Mouse (Mus musculus) heart, adult 2 months (tissue): Measurements from ENCODE around the gene Abca8b. TPM values are rescaled to one million over a fixed set of nuclear protein-coding genes. Genes with fewer than 3 reads are reported as not detected.

Experiments
- DNase-seq, 2 experiments: peaks; one replicate each; pipeline ENCODE4 v3.0.0; 2021
- H3K27ac ChIP-seq: fragments of 200-600 bp; 2 replicates; pipeline ENCODE4 v1.8.1; 2022
- H3K27me3 ChIP-seq: fragments of 200-500 bp; 2 replicates; pipeline ENCODE4 v1.6.1; 2012; ENCODE audit warnings: mild to moderate bottlenecking, low read length, inconsistent platforms, mixed read lengths; ENCODE audit not compliant: control insufficient read depth, insufficient read depth
- H3K36me3 ChIP-seq: fragments of 200-500 bp; 2 replicates; pipeline ENCODE4 v1.6.1; 2012; ENCODE audit warnings: low read length, inconsistent platforms; ENCODE audit not compliant: control insufficient read depth, insufficient read depth
- H3K4me1 ChIP-seq: fragments of 200-500 bp; 2 replicates; pipeline ENCODE4 v1.6.1; 2011; ENCODE audit warnings: low read length; ENCODE audit not compliant: control insufficient read depth, insufficient read depth
- H3K4me3 ChIP-seq: fragments of 200-600 bp; 2 replicates; pipeline ENCODE4 v1.8.1; 2022
- H3K79me2 ChIP-seq: fragments of 200-500 bp; replicated peaks from 2 replicates; pipeline ENCODE4 v1.6.1; 2012; ENCODE audit warnings: mild to moderate bottlenecking, inconsistent platforms, low read length, moderate library complexity, mixed read lengths; ENCODE audit not compliant: control insufficient read depth, insufficient read depth
- H3K9ac ChIP-seq: fragments of 200-500 bp; 2 replicates; pipeline ENCODE4 v1.6.1; 2012; ENCODE audit warnings: low read depth, mild to moderate bottlenecking, control low read depth, inconsistent platforms, low read length, mixed read lengths
- CTCF ChIP-seq: fragments of 200-600 bp; IDR thresholded peaks from 2 replicates; pipeline ENCODE4 v1.8.1; 2022; ENCODE audit warnings: antibody characterized with exemption, mild to moderate bottlenecking, moderate library complexity
- EP300 ChIP-seq: fragments of 200-500 bp; IDR thresholded peaks from 2 replicates; pipeline ENCODE4 v1.6.1; 2011; ENCODE audit warnings: low read depth, low read length, control low read depth; ENCODE audit not compliant: insufficient read depth
- POLR2A ChIP-seq: fragments of 200-500 bp; IDR thresholded peaks from 2 replicates; pipeline ENCODE4 v1.6.1; 2011; ENCODE audit warnings: mild to moderate bottlenecking, low read depth, low read length, control low read depth; ENCODE audit not compliant: insufficient read depth
- WGBS: fragments of 180-500 bp; shearing (Covaris S2); methylation state at CpG from one replicate; pipeline ENCODE4 v1.1.7; 2018; 5-methylcytosine and 5-hydroxymethylcytosine counted together
- intact Hi-C: fragments of 180-260 bp; cut with DNase I; formaldehyde crosslinking; loops from one replicate; pipeline ENCODE4 v1.15.1; 2025
- long read RNA-seq: library from polyadenylated mRNA; stranded (forward); transcript quantifications from one replicate; pipeline ENCODE4 v2.0.0, GENCODE M21; 2021
- polyA plus RNA-seq: library from polyadenylated mRNA; depleted of rRNA; stranded (reverse); fragments of >200 nt; gene quantifications from 2 replicates; pipeline ENCODE4 v1.2.3, GENCODE M21; 2012; rRNA removed
- total RNA-seq, 2 experiments: library from RNA; stranded (reverse); gene quantifications; 2 replicates each; pipeline ENCODE4 v1.2.3; 2021

Gene Abca8b
- total RNA-seq (1 to 10 TPM; 6.9 to 8.8 TPM), polyA plus RNA-seq (2.9 and 6.9 TPM in 2 replicates)
- long read RNA-seq, full-length matches to known transcripts, result 1 of 2 reads
- long read RNA-seq, partial matches to known transcripts, result 1 of 2 reads
- long read RNA-seq, other reads (novel, unspliced or antisense), result 0 of 2 reads

DNA sequence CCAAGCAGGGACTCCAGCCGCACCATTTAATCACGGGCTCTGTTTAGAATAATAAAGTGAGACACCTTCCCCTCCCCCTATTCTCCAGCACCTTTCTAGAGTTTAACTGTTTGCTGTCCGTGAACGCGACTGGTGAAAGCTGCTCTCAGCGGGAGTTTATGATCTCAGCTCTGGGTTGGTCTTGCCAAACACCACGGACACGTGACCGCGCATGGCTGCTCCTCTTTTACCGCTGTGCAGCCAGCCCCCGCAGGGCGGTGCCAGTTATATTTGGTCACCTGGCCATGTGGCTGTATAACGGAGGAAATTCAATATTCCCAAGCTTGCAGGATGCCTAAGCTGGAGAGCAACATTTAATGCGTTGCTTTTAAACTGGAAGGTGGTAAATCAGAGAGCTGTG, at the start of gene Abca8b:
Gene Abca8b, minus strand, starts transcription at position 222 of the 400 bp plus-strand sequence.
- Histone ChIP-seq H3K36me3 (no peaks in the 10 kb centered on the region), H3K27me3 (no peaks in the 10 kb centered on the region), H3K27ac (peak within 1 kb of the TSS; percentile 61), H3K4me3 (peak within 1 kb of the TSS; percentile 52), H3K79me2 (no peaks in the 10 kb centered on the region; the same call in 1 of the 2 replicates), H3K4me1 (peaks cover 2% of the 10 kb centered on the region; the same call in 1 of the 2 replicates), H3K9ac (peak within 1 kb of the TSS; percentile 41)
- TF ChIP-seq CTCF, result no peak
- TF ChIP-seq EP300, result 0 out of 2 replicates have a peak, but pooled peaks have one; percentile 47
- TF ChIP-seq POLR2A, result peak; percentile 58
- intact Hi-C loops, result no loop called here
- under 1% methylated on average over 15 of the region's 15 CpGs for WGBS
- peak; percentile 81 to 86 for DNase-seq

DNA sequence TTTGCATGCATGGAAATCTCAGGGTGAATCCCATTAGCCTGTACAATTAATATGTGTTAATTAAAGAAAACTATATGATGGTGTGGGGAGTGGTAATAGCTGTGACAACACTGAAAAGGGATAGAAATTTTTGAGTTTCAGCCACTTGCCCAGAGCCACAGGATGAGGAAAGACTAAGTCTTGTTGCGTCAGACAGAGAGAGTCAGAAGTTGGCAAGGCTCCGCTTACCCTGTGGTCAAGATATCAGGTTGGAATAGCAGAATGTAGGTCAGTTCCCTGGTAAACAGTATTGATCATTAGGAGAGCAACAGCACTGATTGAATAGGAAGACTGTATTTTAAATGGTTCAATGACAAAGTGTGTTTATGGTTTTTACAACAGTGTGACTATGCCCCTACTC, 42.1 kb upstream of the Abca8b start:
- peaks cover 1% of the 10 kb centered on the region for H3K4me1 ChIP-seq
- no peak for TF ChIP-seq CTCF
- TF ChIP-seq POLR2A, result no peak
- no peak for TF ChIP-seq EP300
- DNase-seq, result no peak
- no peaks in the 10 kb centered on the region for H3K27me3 ChIP-seq
- no peak overlapping the region for H3K9ac ChIP-seq
- intact Hi-C loops, result no loop called here
- WGBS, result 82% methylated on average over 2 of the region's 2 CpGs
- H3K27ac ChIP-seq, result no peak overlapping the region
- no peak overlapping the region for H3K4me3 ChIP-seq
- no peaks in the 10 kb centered on the region for H3K79me2 ChIP-seq
- no peaks in the 10 kb centered on the region; the same call in 1 of the 2 replicates for H3K36me3 ChIP-seq

DNA sequence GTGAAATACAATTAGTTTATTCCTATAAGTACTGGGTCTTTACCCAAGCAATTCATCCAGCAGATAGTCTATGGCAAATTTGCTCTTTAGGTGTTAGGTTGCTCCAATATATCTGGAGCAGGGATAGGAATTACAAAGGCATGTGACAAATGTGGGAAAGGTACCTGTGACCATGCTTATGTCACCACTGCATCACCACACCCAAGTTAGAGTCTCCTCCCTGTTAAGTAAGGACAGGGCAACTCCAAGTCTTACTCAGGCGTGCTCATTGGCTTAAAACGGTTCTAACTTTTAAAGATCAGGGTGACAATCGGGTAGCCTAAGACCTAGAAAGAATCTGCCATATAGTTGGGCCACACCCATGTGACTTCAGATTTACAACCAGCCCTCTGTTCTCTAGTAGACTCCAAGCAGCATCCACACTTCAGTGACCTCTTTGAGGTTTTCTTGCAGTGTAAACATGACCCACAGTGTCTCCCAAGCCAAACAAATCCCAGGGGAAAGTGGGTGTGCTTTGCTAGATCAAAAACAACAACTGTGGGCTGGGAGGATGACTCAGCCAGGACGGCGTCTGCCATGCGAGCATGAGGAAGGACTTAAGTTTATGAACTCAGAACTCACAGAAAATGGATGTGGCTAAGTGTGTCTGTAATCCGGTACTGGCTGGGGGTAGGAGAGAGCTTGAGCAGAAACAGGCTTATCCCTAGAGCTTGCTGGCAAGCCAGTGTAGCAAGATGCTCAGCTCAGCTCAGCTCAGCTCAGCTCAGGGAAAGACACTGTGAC, 33.5 kb upstream of the Abca8b start:
- TF ChIP-seq EP300, result no peak
- no peak for TF ChIP-seq POLR2A
- TF ChIP-seq CTCF, result no peak
- WGBS, result 45% methylated on average over 7 of the region's 7 CpGs
- intact Hi-C loops, result no loop called here
- H3K79me2 ChIP-seq, result no peaks in the 10 kb centered on the region
- H3K36me3 ChIP-seq, result no peaks in the 10 kb centered on the region
- H3K4me1 ChIP-seq, result no peaks in the 10 kb centered on the region; the same call in 1 of the 2 replicates
- H3K4me3 ChIP-seq, result no peak overlapping the region
- no peaks in the 10 kb centered on the region for H3K27me3 ChIP-seq
- peak; percentile 43 to 63 for DNase-seq
- no peak overlapping the region for H3K9ac ChIP-seq
- H3K27ac ChIP-seq, result no peak overlapping the region

DNA sequence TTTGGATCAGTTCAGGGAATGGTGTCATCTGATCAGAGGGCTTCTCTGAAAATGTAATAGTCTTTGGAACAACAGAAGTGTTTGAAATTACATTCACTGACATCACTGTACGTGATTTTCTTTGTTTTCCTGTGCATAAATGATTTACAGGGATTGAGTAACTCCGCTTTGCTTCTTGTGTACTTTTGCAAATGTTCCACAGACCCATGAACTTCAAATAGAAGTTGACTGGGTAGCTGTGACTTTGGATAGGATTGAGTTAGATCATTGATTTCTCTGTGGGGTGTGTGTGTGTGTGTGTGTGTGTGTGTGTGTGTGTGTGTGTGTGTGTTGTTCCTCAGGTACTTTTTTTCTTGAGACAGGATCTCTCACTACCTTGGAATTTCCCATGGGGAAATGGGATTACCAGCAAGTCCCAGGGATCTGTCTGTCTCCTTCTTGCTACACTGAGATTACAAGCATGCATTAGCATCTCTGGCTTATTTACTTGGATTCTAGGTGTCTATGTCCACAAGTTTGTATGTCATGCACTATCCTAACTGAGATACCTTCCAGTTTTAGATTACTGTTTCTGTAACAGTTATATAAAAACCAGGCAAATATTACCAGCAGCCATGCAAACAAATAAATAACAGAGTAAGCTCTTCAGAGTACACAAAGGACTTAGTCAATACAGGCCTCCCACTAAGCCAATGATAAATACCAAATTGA, 15.3 kb upstream of the Abca8b start:
- WGBS, result 76% methylated on average over 2 of the region's 2 CpGs
- no peak overlapping the region for H3K9ac ChIP-seq
- H3K36me3 ChIP-seq, result no peaks in the 10 kb centered on the region
- no peaks in the 10 kb centered on the region for H3K79me2 ChIP-seq
- intact Hi-C loops, result no loop called here
- no peak for DNase-seq
- no peaks in the 10 kb centered on the region for H3K27me3 ChIP-seq
- TF ChIP-seq CTCF (no peak), POLR2A (no peak), EP300 (no peak)
- no peak overlapping the region for H3K4me3 ChIP-seq
- H3K4me1 ChIP-seq, result no peaks in the 10 kb centered on the region
- H3K27ac ChIP-seq, result no peak overlapping the region

DNA sequence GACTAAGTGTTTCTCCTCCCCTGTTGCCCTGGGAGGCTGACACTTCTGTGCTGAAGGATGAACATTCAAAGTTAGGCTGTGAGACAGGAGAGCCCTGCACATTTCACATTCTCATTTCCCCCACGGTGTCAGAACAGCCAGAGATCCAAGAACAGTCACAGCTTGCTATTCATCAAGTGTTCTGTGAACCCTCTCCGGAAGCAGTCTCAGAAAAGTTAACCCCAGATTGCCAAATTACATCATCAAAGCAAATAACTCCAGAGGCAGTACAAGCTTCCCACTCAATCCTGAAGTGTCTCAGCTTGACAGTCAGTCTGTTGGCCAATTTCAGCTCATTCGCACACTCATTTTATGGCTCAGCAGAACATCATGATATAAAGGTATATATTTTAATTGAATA, 632 bp downstream of the Abca8b start:
- Histone ChIP-seq H3K4me3 (peak overlapping the region; percentile 52), H3K27ac (peak overlapping the region; percentile 61), H3K9ac (peak overlapping the region; percentile 10), H3K27me3 (no peaks in the 10 kb centered on the region), H3K36me3 (no peaks in the 10 kb centered on the region), H3K4me1 (peaks cover 2% of the 10 kb centered on the region; the same call in 1 of the 2 replicates), H3K79me2 (no peaks in the 10 kb centered on the region; the same call in 1 of the 2 replicates)
- intact Hi-C loops, result no loop called here
- peak; percentile 31 to 39 for DNase-seq
- no peak for TF ChIP-seq EP300
- peak; percentile 55; the same call in 1 of the 2 replicates for TF ChIP-seq POLR2A
- WGBS, result under 1% methylated on average over 3 of the region's 3 CpGs
